Mouse (Mus musculus): Measurements from ENCODE around the gene Nppa.

Gene Nppa

DNA sequence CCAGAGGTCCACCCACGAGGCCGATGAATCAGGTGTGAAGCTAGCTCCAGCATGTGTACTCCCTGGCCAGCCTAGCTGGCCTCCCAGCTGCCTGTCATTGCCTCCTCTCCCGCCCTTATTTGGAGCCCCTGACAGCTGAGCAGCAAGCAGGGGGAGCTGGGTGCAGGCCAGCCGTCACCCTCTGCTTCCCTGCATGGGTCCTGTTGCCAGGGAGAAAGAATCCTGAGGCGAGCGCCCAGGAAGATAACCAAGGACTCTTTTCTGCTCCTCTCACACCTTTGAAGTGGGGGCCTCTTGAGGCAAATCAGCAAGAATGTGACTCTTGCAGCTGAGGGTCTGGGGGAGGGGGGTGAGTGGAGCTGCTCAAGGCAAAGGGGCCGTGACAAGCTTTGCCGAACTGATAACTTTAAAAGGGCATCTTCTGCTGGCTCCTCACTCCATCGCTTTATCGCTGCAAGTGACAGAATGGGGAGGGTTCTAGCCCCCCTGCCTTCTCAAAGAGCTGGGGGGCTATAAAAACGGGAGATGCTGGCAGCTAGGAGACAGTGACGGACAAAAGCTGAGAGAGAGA lies at the start of gene Nppa:
Nppa (plus strand) TSS at position 521 of the 571 bp plus-strand sequence.
- no peak for DNase-seq (ENCODE audit: inconsistent ontology term)

DNA sequence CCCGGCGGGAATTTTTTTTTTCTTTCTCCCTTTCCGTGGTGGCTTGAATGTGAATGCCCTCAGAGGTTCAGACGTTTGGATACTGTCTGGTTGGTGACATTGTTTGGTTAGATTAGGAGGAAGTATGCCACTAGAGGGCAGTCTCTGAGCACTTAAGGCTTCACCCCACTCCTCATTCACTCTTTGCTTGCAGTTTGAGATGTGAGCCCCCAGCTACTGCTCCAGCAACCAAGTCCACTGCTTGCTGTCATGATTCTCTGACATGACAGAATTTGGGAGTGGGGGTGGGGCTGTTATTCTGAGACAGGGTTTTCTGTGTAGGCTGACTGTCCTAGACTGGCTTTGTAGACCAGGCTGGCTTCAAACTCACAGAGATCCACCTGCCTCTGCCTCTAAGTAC lies 46.9 kb upstream of the Nppa start:
- no peak for DNase-seq (ENCODE audit: inconsistent ontology term)

DNA sequence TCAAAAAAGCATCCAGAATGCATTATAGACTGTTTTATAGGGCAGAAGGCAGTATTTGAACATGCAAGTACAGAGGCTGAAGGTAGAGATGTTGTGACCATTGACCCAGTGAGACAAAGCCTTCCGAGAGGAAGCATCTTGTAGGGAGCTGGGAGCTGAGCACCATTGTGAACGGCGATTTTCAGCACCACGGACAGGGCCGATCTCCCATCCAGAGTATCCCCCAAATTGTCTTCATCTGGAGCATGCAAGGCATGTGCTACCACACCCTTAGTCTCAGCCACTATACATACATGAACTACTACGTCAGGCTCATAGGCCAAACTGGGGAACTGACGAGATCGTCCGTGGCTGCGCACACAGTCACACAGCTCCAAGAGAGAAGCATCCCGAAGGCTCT lies 43.4 kb upstream of the Nppa start:
- no peak for DNase-seq (ENCODE audit: inconsistent ontology term)

DNA sequence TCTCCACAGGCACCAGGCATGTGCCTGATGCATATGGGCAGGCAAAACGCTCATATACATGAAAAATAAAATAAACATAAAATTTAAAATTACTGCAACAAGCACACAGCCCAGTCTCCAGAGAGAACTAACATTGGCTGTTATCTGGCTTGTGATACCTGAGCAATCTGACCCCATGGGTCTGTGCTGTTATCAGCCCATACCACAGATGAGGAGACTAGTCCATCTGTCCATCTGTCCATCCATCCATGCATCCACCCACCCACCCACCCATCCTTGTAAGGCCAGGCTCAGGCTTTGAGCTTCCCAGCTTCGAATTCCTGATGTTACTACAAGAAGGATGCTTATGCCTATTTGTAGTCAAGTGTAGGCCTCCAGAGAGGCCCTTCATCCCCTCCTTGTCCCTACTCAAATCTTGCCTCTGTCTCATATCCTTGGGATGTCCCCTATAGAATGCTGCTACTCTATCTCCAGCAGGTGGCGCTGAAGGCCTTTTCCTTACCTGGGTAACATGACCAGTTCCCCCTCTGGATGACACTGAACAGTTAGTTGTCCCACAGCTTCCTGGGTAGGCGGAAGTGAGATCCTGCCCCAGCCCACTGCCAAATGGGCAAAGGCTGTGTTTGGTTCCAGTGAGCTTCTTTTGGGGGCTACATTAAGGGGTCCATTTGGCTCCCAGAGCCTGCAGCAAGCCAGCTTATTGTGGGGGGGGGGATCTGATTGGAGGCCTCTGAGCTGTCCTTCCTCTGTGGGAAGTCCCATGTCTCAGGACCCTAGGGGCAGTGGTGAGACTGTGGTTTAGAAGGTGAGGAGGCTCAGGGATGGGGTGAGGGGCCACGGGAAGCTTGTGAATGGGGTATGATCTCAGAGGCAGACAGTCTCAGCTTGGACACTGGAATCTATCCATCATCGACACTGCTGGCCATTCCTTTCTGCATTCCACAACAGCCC lies 40.4 kb upstream of the Nppa start:
- DNase-seq (ENCODE audit: inconsistent ontology term), result peak; percentile 54

DNA sequence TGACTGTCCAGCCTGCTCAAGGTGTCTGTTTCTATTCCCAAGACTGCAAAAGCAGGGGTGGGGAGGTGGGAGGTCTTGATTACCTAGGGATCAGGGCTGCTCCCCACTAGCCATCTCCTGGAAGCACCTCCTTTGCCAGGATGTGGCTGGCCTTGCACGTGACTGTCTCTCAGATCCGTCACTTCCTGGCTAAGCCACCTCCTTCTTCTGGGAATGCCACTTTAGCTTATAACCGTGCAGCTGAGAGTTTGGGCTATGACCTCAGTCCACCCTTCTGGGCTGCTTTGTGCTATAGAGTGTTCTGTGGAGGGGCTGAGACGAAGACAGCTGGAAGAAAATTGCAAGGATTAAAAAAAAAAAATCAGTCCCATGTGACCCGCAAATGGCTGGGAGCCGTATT lies 37.7 kb upstream of the Nppa start:
- DNase-seq (ENCODE audit: inconsistent ontology term), result no peak

DNA sequence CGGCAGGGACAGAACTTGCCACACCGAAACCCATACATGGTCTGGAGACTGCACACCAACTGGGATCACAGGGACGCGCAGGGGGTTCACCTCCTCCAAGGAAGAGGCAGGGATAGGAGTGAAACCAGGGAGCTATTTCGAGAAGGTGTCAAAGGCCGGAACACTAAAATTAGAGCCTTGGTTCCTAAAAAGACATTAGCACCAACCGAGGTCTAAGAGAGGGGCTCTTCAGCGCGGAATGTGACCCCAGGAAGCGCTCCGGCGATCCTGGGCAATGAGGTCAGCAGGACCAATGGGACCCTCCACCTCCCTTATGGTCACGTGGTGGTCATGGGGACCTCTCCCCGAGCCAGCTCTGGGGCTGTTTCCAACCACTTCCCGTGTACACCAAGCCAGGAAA lies 36.9 kb upstream of the Nppa start:
- no peak for DNase-seq (ENCODE audit: inconsistent ontology term)

DNA sequence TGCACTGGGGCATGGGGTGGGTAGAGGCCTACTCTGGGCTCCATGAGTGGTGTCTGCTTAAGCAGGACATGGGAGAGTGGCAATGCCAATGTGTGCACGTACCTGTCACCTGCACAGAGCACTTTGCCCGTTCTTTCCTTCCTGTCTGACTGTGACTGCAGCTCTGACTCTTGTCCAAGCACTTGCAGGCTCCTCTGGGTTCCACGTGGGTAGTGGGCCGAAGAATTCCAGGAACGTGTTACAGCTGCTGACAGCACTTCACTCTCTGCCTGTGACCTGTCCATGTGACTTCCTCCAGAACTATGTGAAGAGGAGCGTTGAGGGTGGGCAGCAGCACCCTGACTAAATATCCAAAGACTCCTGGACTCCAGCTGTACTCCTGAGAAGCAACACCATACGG lies 34.8 kb upstream of the Nppa start:
- no peak for DNase-seq (ENCODE audit: inconsistent ontology term)

DNA sequence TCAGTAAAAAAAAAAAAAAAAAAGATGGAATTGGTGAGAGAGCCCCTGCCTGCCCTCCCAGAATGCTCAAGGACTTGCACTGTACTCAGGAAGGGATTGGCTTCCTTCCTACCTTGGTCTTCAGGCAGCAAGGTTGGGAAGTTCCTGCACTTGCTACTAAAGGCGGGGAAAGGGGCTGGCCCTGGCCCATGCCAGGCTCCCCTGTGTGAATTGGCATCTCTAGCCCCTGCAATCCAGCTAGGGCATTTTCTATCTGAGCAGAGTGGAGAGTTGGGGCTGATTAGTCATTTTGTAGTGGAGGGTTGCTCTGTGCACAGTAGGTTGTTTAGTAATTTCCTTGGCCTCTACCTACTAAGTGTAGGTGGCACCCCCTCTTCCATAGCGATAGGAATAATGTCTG lies 31.7 kb upstream of the Nppa start:
- no peak for DNase-seq (ENCODE audit: inconsistent ontology term)

DNA sequence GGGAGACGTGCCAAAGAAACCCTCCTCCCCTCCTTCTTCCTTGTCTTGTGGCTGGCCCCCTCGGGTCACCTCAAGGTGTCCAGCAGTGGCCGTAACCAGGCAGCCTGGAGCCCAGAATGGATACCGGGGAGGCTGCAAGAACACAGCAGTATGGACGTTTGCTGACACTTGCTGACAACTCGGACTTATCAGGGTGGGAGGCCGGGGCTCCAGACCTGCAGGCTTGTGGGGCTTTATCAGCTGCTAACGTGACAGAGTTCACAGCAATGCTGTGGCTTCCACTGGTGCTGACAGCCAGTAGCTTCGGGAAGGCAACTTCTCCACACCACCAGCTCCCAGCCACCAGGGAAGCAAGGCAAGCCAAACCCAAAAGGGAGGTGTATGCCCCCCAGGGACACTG lies 31.2 kb upstream of the Nppa start:
- no peak for DNase-seq (ENCODE audit: inconsistent ontology term)

DNA sequence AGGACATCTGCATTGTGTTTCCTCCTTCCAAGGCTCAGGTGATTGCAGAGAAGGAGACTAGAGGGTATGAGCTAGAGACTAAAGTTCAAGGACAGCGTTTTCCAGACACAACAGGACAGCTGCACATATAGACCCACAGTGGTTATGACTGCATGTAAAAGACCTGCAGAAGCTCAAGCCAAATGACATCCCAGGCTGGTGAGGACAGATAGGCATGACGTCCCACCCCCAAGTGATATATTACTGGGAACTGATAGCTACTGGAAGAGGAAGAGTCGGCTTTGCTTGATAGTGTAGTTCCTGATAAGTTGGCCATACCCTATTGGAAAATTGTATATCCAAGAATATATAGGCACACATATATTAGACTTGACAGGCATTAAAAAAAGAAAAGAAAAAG lies 24.3 kb upstream of the Nppa start:
- DNase-seq (ENCODE audit: inconsistent ontology term), result no peak

DNA sequence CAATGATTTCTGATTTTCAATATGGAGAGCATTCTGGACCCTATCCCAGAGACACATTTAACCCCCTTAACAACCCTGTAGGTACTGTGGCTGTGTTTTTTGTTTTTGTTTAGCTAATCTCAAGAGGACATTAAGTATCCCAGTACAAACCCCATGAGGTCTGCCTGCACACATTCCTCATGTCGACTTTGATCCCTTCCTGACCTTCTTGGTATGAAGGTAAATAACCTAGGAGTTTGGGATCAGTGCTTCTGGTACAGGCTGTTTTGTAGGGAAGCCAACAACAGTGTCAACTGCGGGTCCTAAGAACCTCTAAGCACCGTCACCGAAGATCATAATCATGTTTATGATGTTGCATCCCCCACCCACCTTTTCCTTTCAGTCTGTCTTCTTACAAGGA lies 22.8 kb upstream of the Nppa start:
- no peak for DNase-seq (ENCODE audit: inconsistent ontology term)

DNA sequence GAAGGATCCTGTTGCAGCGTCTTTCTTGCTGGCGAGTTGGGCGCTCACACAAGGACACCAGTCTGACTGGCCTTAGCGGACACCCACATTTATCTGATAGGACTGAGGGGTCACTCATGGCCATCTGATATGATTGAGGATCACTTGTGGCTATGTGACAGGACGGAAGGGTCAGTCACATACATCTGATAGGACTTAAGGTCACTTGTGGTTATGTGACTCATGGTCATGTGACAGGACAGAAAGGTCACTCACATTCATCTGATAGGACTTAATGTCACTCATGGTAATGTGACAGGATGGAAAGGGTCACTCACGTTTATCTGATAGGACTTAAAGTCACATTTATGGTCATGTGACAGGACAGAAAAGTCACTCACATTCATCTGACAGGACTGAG lies 22.1 kb upstream of the Nppa start:
- DNase-seq (ENCODE audit: inconsistent ontology term), result no peak

DNA sequence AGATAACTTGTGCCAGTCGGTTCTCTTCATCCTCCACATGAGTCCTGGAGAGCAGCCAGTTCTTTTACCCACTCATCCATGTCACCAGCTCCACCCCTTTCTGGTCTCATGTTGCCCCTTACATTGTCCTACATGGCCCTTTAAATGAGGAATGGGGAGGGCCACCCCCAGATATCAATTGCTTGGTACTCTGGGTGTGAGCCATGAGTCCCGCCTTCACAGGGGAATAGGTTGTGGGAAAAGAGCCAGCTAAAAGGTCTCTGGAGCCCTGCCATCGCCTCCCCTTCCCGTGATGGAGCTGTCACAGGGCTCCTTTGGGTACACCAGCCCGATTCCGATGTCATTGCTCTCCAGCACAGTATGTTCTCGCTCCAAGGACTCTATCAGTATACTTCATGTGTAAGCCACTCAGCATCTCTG lies 21.1 kb upstream of the Nppa start:
- no peak for DNase-seq (ENCODE audit: inconsistent ontology term)

DNA sequence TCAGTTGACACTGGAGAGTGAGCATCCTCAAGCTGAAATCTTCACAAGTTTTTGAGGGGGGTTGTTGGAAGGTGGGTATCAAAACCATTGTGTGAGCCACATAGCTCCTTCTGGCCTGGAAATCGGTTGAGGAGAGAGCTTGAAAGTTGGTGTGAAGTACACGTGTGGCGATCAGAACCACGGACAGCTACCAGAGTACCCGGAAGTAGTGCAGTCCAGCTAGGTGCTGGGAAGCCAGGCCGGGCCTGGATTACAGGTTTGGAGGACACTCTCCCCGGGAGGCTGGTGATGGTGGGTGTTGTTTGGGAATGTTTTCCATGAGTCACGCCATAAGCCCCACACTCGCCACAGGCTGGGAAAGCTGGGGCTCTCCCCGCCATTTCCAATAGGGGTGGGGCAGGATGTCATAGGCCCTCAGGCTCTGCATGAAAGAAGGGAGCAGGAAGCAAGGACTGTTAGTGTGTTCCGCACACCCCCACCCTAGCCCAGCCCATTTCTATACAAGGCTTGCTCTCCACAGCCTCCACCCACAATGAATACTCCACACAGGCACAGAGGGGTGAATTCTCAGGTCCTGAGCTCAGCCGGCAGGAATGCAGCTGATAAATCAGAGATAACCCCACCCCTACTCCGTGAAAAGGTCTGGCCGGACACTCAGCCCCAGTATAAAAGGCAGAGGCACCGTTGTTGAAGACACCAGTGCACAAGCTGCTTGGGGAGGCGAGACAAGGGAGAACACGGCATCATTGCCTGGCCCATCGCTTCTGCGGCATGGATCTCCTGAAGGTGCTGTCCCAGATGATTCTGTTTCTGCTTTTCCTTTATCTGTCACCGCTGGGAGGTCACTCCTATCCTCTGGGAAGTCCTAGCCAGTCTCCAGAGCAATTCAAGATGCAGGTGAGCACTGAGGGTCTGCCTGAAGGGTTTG lies 15.1 kb upstream of the Nppa start, which contains the start of gene Nppb:
Nppb (plus strand) TSS at position 584 of the 928 bp plus-strand sequence.
- DNase-seq (ENCODE audit: inconsistent ontology term), result peak; percentile 42

DNA sequence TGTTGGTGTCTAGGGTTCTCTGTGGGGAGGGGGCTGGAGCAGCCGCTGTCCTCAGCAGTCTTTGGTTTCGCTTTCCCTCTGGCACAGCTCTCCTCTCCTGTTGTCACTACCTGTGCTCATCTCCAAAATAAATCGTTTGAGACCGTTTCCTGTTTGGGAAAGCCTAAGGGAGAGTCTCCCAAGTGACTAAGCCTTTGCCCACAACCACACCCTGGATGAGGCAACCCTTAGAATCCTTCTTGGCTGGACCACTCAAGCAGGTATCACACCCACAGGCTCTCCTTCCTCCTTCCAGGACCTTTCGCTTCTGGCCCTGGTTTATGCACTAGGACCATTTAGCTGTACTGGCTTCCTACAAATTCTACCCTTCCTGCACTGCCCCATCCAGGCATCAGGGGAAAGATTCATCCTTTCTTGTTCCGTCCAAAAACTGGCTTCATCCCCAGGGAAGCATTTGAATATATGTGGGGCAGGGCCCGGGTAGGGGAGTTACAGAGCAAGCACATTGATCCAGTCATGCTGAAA lies 6.9 kb upstream of the Nppa start:
- DNase-seq (ENCODE audit: inconsistent ontology term), result no peak

DNA sequence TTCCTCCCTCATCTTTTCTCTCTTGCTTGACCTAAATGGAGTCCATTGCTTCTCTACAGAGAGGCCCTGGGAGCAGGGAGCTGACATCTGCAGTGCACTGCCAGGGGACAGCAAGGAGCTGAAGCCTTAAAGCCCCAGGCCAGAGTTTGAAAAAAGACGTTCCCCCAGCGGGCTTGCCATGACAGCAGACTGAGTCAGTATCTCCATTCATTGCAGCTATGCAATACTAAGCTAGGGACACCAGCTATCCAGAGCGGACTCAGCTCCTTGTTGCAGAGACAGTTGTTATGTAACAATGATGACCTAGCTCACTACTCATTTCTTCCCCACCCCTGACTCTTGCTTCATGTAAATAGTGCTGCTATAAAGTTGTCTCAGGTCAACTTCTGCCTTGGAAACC lies 5.2 kb upstream of the Nppa start:
- DNase-seq (ENCODE audit: inconsistent ontology term), result no peak

DNA sequence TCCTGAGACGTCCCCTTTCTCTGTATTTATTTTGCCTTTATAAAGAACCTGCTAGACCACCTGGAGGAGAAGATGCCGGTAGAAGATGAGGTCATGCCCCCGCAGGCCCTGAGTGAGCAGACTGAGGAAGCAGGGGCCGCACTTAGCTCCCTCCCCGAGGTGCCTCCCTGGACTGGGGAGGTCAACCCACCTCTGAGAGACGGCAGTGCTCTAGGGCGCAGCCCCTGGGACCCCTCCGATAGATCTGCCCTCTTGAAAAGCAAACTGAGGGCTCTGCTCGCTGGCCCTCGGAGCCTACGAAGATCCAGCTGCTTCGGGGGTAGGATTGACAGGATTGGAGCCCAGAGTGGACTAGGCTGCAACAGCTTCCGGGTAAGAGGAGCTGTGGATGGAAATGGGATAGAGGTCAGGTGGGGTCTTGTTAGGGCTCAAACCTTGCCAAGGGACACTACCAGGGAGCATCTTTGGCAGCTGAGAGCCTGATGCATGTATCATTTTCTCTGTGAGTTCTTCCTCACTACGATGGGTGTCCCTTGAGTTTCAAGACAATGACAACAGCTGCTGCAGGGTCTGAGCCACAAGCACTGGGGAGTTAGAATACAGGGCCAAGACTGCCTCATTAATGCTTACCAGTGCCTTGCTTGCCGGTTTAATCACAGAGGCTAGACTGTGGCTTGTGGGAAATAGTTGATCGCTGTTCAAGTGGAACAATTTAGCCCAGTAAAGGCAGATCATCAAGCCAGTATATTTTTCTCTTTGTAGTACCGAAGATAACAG lies 679 bp downstream of the Nppa start:
- DNase-seq (ENCODE audit: inconsistent ontology term), result no peak

DNA sequence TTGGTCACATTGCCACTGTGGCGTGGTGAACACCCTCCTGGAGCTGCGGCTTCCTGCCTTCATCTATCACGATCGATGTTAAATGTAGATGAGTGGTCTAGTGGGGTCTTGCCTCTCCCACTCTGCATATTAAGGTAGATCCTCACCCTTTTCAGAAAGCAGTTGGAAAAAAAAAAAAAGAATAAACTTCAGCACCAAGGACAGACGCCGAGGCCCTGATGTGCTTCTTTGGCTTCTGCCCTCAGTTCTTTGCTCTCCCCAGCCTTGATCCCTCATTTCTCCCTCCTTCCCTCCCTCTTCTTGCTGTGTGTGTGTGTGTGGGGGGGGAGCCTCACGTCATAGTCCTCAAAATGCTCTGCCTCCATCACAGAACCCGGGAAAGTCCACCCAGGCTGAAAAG lies 1.3 kb downstream of the Nppa start:
- no peak for DNase-seq (ENCODE audit: inconsistent ontology term)

DNA sequence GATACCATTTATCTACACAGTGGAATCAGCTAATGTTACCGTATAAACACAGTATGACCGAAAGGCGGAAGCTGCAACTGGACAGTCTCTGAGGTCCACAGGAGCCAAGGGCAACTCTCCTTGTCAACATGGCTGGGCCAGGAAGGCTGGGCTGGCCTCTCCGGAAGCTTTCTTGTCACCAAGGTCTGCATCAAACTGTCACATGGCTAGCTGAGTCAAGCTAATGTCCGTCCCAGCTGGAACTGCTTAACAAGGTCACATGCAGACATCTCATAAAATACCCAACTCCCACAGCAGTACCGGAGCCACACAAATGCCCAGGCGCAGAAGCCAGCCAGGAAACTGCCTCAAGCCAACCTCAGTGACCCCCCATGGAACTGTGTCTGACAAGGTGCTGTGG lies 3.8 kb downstream of the Nppa start:
- no peak for DNase-seq (ENCODE audit: inconsistent ontology term)

DNA sequence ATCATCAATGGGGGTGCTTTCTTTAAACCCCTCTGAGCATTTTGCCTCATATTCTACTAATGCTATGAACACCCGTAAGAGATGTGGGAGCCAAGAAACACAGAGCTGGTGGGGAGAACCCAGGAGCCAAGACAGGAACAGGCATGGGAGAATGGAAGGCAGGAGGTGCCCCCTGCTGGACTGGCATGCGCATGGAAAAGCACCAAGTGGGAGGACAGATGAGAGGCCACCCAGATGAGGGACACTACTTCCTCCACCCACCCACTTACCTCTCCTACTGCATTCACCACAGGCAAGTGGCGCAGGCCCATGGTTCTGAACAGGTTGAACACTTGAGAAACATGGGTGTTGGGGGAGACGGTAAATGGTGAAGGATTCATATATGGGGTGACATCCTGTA lies 7.9 kb downstream of the Nppa start:
- DNase-seq (ENCODE audit: inconsistent ontology term), result peak; percentile 42

DNA sequence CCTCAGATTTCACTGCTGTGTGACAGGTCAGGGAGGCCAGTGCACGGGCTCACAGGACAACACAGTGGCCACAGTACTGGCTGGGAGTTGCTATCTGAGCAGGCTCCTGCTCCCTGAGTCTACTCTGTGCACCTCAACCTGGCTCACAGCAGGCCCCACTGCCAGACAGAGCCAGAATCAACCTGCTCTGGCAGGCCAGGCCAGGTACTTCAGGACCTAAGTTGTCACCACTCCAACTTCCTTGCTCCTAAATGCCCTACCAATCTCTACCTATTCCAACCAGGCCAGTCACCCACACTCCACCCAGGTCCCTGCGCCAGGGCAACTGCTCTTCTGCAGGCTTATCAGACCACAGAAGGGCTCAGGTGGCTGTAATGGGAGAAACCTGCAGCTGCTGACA lies 9.1 kb downstream of the Nppa start:
- no peak for DNase-seq (ENCODE audit: inconsistent ontology term)

Data from Muller cell, postnatal 12 days (primary cell).